Mouse (Mus musculus) hematopoietic stem cell, adult 5-6 weeks (primary cell): ENCODE measurements around the gene Vmn1r176. TPM values are rescaled to one million over a fixed set of nuclear protein-coding genes. Genes with fewer than 3 reads are reported as not detected.
"Not testable (repeated sequence)": the region's sequence is repeated elsewhere in the genome, so short reads cannot be mapped to it uniquely, and the experiment has no call there.

ENCODE experiments used
- ATAC-seq, 2 experiments: fragments of 125-278 bp in 1 of 2; replicated peaks in 1 of 2; 2 replicates each; pipeline ENCODE4 v1.8.0; 2016 to 2017; ENCODE audit warnings: inconsistent platforms in 2 of 2, mild to moderate bottlenecking in 2 of 2, moderate number of reproducible peaks in 2 of 2, low read depth in 1 of 2, moderate TSS enrichment in 1 of 2; ENCODE audit not compliant: low FRiP score in 2 of 2, poor library complexity in 2 of 2, severe bottlenecking in 2 of 2, insufficient read depth in 1 of 2, low TSS enrichment in 1 of 2
- total RNA-seq: library from RNA; stranded (forward); fragments of 172-1452, 232-1000 nt; gene quantifications from 2 replicates; pipeline ENCODE4 v1.2.3, GENCODE M21; 2017

Vmn1r176 gene
- total RNA-seq = not detected in 2 replicates

DNA sequence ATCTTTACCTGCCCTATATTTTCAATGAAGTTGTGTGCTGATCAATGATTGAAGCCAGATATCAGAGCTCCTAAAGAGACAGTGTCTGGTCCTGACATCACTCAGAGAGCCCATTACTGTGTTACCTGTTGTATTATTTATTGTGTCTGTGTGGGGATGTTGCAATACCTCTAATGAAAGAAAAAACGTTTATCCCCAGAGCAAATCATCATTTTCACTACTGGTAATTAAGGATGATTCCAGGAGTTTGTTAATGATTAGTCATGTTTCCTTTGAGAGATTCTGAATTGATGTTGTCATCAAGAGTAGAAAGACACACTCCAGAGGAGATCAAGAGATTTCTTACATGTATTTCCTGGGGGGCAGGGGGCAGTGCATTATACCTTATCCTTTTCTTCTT, at the start of gene Vmn1r176:
Vmn1r176 (minus strand) TSS at position 101 of the 400 bp plus-strand sequence.
- ATAC-seq = not testable (repeated sequence)

DNA sequence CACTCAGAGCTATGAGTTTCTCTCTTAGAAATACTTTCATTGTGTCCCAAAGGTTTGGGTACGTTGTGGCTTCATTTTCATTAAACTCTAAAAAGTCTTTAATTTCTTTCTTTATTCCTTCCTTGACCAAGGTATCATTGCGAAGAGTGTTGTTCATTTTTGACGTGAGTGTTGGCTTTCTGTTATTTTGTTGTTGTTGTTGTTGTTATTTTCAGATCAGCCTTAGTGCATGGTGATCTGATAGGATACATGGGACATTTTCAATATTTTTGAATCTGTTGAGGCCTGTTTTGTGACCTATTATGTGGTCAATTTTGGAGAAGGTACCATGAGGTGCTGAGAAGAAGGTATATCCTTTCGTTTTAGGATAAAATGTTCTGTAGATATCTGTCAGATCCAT, 39.7 kb upstream of the Vmn1r176 start:
- ATAC-seq = not testable (repeated sequence)

DNA sequence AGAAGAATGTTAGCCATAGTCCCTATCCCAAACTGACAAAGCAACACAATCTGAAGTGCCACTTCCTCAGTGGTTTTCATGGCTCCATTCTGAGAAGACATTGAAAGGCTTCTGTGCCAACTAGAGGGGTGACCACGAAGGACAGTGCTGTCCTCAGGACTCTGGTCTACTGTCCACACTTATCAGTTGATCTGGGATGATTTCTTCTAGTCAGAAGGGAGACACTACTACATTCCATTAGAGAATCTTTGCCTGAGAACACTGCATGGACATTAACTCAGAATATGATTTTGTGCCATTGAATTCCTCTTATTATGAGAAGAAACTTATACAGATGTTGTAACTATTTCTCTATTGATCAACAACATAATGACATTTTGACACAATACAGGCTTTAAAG, 29.2 kb upstream of the Vmn1r176 start, which contains the start of gene Vmn1r177:
Vmn1r177 (minus strand) TSS at position 101 of the 400 bp plus-strand sequence.
- ATAC-seq = not testable (repeated sequence)

DNA sequence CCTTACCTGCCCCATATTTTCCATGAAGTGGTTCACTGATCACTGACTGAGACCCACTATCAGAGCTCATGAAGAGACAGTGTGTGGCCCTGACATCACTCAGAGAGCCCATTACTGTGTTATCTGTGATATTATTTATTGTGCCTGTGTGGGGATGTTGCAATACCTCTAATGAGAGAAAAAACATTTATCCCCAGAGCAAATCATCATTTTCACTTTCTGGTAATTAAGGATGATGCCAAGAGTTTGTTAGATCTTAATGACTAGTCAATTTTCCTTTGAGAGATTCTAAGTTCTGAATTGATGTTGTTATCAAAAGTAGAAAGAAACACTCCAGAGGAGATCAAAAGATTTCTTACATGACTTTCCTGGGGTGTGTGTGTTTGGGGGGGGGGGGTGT, 26.6 kb downstream of the Vmn1r176 start, which contains the start of gene Vmn1r175:
Vmn1r175 (minus strand) TSS at position 101 of the 400 bp plus-strand sequence.
- not testable (repeated sequence) for ATAC-seq

DNA sequence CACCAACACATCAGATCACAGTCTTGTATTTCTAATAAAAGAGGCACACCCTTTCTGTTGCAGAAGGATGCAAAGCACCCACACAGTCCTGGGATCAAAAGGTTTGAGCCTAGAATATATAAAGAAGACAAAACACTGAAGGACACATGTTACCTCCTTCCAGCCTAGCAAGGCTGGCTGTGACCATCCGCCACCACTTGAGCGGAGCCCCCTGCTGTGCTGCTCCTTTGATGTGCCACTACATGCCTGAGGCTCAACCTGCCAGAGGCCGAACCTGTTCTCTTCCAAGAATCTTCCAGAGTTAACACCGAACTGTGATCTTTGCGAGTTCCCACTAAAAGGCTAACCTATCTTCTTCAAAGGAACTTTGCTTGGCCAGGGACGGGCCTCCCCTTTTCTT, 52.6 kb downstream of the Vmn1r176 start:
- ATAC-seq = no peak

Other genes with a start within 250 kb of the Vmn1r176 start
- gene Vmn1r170, start 231.2 kb downstream of the Vmn1r176 start, total RNA-seq = not detected in 2 replicates
- gene Vmn1r171, start 206.7 kb downstream of the Vmn1r176 start, total RNA-seq = not detected in 2 replicates
- not detected in 2 replicates for gene Vmn1r172, start 179.1 kb downstream of the Vmn1r176 start, total RNA-seq
- not detected in 2 replicates for gene Vmn1r173, start 136.7 kb downstream of the Vmn1r176 start, total RNA-seq
- not detected in 2 replicates for gene Vmn1r174, start 85.1 kb downstream of the Vmn1r176 start, total RNA-seq
- gene Vmn1r175, start 26.7 kb downstream of the Vmn1r176 start, total RNA-seq = not detected in 2 replicates
- not detected in 2 replicates for gene Vmn1r177, start 29.1 kb upstream of the Vmn1r176 start, total RNA-seq
- gene Vmn1r178, start 54.6 kb upstream of the Vmn1r176 start, total RNA-seq = not detected in 2 replicates
- gene Vmn1r179, start 89.6 kb upstream of the Vmn1r176 start, total RNA-seq = not detected in 2 replicates
- not detected in 2 replicates for gene Vmn1r180, start 113.3 kb upstream of the Vmn1r176 start, total RNA-seq
- gene Vmn1r181, start 137.2 kb upstream of the Vmn1r176 start, total RNA-seq = not detected in 2 replicates
- gene V1rd19, start 164.3 kb upstream of the Vmn1r176 start, total RNA-seq = not detected in 2 replicates
- gene Vmn1r183, start 215.9 kb upstream of the Vmn1r176 start, total RNA-seq = not detected in 2 replicates
- 12.1 and 12.9 TPM in 2 replicates for gene Zfp180, start 244.6 kb upstream of the Vmn1r176 start, total RNA-seq